Mouse (Mus musculus): ENCODE results near the gene Gmpr2. TPM values are rescaled to one million over a fixed set of nuclear protein-coding genes. Genes with fewer than 3 reads are reported as not detected.

Gmpr2 gene
- 21.2 and 26.0 TPM in 2 replicates for polyA plus RNA-seq (2021; fragmentation: Nextera tagmentation)
- long read RNA-seq, experiment 1, transcript Gmpr2-201 (10 exons, 1,993 nt): major isoform, 108 of 142 reads
- long read RNA-seq, experiment 1, partial matches to known transcripts: 5 of 142 reads
- long read RNA-seq, experiment 1, other reads (novel, unspliced or antisense): 28 of 142 reads
- long read RNA-seq, experiment 2, transcript Gmpr2-201 (10 exons, 1,993 nt): major isoform, 34 of 49 reads
- long read RNA-seq, experiment 2, partial matches to known transcripts: 3 of 49 reads
- long read RNA-seq, experiment 2, other reads (novel, unspliced or antisense): 12 of 49 reads

GRCm38 (mm10) chr14:55671833-55672740 is at the start of gene Gmpr2, which contains the start of gene Nedd8:
Gmpr2 (plus strand) TSS chr14:55671941.
Nedd8 (minus strand) TSS chr14:55672124.

DNA sequence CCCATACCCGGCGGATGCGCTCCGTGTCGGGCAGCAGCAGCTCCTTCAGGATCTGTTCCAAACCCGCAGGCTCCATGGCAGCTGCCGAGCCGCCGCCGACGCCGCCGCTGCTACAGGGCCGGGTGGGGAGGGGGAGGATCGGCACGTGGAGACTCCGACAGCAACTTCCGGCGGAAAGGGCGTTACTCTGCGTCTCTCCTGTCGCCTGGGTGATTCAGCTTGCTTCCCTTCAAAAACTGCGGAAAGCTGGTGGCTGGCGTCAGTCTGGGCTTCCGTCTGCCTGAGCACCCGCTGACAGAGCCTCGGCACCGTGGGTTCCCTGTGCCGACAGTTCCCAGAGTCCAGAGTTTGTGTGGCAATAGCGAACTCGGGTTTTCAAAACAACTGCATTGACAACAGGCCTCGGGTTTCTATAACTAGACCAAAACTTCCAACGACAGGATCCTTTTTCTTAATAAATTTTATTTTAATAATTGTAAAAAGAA is 36.2 kb upstream of the Gmpr2 start, which contains the start of gene Ipo4:
Ipo4 (minus strand) TSS at position 435 of the 485 bp plus-strand sequence.

GRCm38 (mm10) chr14:55637795-55638194 is 33.9 kb upstream of the Gmpr2 start, which contains the start of gene Gm49378:
Gm49378 (minus strand) TSS chr14:55637895.

GRCm38 (mm10) chr14:55643060-55643907 is 28.5 kb upstream of the Gmpr2 start, which contains the start of gene Tm9sf1:
Tm9sf1 (minus strand) TSS chr14:55643806.

DNA sequence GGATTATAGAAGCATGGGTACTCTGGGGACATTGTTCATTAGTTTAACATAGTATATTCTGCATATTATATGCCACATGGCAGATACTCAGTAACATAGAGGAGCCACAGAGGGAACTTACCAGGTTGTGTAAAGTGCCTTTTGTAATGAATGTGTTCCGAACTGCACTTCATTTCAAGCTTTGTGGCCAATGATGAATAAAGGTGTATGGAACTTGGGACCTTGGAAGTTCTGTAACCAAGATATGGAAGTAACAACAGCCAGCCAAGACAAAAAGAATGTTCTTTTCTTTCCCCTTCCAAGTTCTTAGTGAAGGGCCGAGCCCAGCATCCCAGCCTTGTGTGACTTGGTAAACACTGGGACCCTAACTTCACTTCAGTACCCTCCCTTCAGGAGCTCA is 21.9 kb upstream of the Gmpr2 start, which contains the start of gene Tssk4:
Tssk4 (plus strand) TSS at position 301 of the 400 bp plus-strand sequence.

DNA sequence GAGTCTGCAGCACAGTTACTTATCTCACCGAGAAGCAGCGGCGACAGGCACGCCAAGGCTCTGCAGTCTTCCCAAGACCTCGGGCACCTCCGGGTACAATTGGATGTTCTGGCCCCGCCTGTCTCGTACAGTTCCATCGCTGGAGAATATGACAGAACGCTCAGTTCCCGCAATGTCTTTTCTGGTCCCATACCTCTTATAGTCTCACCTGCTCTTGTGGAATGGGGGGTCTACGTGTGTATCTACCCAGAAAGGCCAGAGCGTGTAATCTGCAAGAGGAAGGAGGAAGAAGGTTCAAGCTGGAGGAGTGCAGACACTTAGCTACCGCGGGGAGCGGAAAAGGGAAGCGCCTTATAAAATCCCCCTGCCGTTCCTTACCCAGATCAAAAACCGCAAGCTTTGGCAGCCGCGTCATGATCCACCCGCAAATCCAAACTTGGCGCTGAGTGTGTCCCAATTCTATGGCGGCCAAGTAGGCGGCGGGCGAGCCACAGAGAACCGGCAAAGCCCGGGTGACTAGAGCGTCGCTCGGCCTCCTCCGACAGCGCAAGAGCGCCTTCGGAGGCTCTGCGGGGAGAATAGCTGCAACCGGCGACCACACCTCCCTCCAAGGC is 11.7 kb upstream of the Gmpr2 start, which contains the start of gene Mdp1:
Mdp1 (minus strand) TSS at position 549 of the 614 bp plus-strand sequence.

DNA sequence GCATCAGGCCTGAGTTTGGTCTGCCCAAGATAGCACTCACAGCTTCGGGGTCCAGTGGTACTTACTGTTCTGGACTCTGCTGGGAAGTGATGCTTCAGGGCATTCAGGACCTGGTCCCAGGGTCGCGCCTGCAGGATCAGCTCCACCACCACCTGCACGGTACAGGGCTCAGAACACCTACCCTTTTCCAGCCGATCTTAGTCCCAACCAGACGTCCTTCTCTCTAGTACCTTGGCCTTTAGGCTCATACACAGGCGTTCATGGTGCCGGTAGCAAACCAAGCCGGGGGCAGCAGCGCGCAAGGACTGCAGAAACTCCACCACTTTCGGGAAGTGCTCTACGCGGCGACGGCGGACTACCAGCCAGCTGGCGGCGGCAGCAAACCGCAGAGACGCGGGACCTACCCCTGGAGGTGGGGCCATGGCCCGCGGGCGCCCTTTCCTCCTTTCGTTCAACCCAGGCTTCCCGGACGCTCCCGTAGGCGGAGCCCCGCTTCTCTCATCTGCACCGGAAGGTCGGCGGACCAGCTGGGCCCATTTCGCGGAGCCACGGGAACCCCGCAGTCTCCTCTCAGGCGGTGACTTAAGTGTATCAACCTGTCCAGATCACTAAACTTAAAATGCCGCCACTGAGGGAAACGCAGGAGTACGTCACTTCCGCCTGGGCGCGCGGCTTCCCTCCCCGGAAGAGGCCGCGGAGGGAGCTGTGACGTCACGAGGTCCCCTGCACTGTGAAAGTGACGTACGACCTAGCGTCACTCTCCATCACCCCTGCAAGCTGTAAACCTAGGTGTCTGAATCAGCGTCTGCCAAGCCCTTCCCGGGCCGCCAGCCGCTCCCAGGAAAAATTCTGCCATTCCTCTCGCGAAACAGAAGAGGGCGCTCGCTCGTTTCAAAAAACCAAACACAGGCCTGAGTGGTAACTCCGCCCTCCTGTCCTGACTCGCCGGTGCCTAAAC is 9.7 kb downstream of the Gmpr2 start, which contains the start of gene Tinf2:
Tinf2 (minus strand) TSS at position 661 of the 958 bp plus-strand sequence.

DNA sequence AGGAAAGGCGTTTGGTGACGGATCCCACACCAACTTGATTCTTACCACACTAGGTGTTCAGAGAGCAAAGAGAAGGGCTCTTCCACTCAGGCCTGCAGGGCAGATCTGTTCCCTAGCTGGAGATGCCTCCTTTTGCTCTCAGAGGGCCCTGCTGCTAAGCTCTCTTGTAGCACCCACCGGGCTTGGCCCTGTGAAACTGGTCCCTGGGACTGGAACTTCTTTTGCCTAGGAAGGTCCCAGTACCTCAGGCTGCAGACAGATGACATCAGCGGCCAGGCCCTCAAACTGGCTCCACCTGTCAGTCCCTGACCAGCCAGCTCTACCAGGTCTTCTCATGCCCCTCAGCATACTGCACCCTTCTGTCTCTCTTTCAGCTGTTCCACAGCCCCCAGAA is 42.0 kb downstream of the Gmpr2 start, which contains the start of gene Tgm1:
Tgm1 (minus strand) TSS at position 198 of the 394 bp plus-strand sequence.

GRCm38 (mm10) chr14:55721700-55722437 is 50.1 kb downstream of the Gmpr2 start, which contains the start of gene Rabggta:
Rabggta (minus strand) TSS chr14:55722263.

Other genes starting within 250 kb of the Gmpr2 start
- gene Dhrs4, start 193.2 kb upstream of the Gmpr2 start, polyA plus RNA-seq (2021; fragmentation: Nextera tagmentation): 15.8 and 18.1 TPM in 2 replicates
- 1.8 and 2.5 TPM in 2 replicates for gene Carmil3, start 181.3 kb upstream of the Gmpr2 start, polyA plus RNA-seq (2021; fragmentation: Nextera tagmentation)
- 154 and 195 TPM in 2 replicates for gene Cpne6, start 161.5 kb upstream of the Gmpr2 start, polyA plus RNA-seq (2021; fragmentation: Nextera tagmentation)
- 0.05 TPM in 1 of 2 replicates, not detected in the other for gene Nrl, start 147.0 kb upstream of the Gmpr2 start, polyA plus RNA-seq (2021; fragmentation: Nextera tagmentation)
- gene Pck2, start 131.7 kb upstream of the Gmpr2 start, polyA plus RNA-seq (2021; fragmentation: Nextera tagmentation): 19.1 and 25.6 TPM in 2 replicates
- gene Dcaf11, start 111.9 kb upstream of the Gmpr2 start, polyA plus RNA-seq (2021; fragmentation: Nextera tagmentation): 53.7 and 76.2 TPM in 2 replicates
- gene A730061H03Rik, start 111.5 kb upstream of the Gmpr2 start, polyA plus RNA-seq (2021; fragmentation: Nextera tagmentation): 0.48 TPM in 1 of 2 replicates, not detected in the other
- not detected in 2 replicates for gene Fitm1, start 96.3 kb upstream of the Gmpr2 start, polyA plus RNA-seq (2021; fragmentation: Nextera tagmentation)
- 49.1 and 53.6 TPM in 2 replicates for gene Psme1, start 93.8 kb upstream of the Gmpr2 start, polyA plus RNA-seq (2021; fragmentation: Nextera tagmentation)
- gene Emc9, start 86.6 kb upstream of the Gmpr2 start, polyA plus RNA-seq (2021; fragmentation: Nextera tagmentation): 112 and 145 TPM in 2 replicates
- gene Psme2, start 80.8 kb upstream of the Gmpr2 start, polyA plus RNA-seq (2021; fragmentation: Nextera tagmentation): 98.6 and 102 TPM in 2 replicates
- 7.8 and 9.4 TPM in 2 replicates for gene Rnf31, start 80.2 kb upstream of the Gmpr2 start, polyA plus RNA-seq (2021; fragmentation: Nextera tagmentation)
- gene Irf9, start 68.4 kb upstream of the Gmpr2 start, polyA plus RNA-seq (2021; fragmentation: Nextera tagmentation): 4.2 and 4.3 TPM in 2 replicates
- gene Rec8, start 53.9 kb upstream of the Gmpr2 start, polyA plus RNA-seq (2021; fragmentation: Nextera tagmentation): 0.65 and 1.0 TPM in 2 replicates
- gene Ipo4, start 36.0 kb upstream of the Gmpr2 start, polyA plus RNA-seq (2021; fragmentation: Nextera tagmentation): 40.6 and 51.1 TPM in 2 replicates
- 0.55 TPM in 1 of 2 replicates, not detected in the other for gene Gm49378, start 34.0 kb upstream of the Gmpr2 start, polyA plus RNA-seq (2021; fragmentation: Nextera tagmentation)
- gene Tm9sf1, start 28.1 kb upstream of the Gmpr2 start, polyA plus RNA-seq (2021; fragmentation: Nextera tagmentation): 24.9 and 28.7 TPM in 2 replicates
- gene Tssk4, start 21.8 kb upstream of the Gmpr2 start, polyA plus RNA-seq (2021; fragmentation: Nextera tagmentation): 0.11 and 0.22 TPM in 2 replicates
- gene Mdp1, start 11.4 kb upstream of the Gmpr2 start, polyA plus RNA-seq (2021; fragmentation: Nextera tagmentation): 55.6 and 68.7 TPM in 2 replicates
- 603 and 676 TPM in 2 replicates for gene Nedd8, start 183 bp downstream of the Gmpr2 start, polyA plus RNA-seq (2021; fragmentation: Nextera tagmentation)
- 12.0 and 12.5 TPM in 2 replicates for gene Tinf2, start 9.9 kb downstream of the Gmpr2 start, polyA plus RNA-seq (2021; fragmentation: Nextera tagmentation)
- not detected in 2 replicates for gene Tgm1, start 42.0 kb downstream of the Gmpr2 start, polyA plus RNA-seq (2021; fragmentation: Nextera tagmentation)
- 37.3 and 41.7 TPM in 2 replicates for gene Rabggta, start 50.3 kb downstream of the Gmpr2 start, polyA plus RNA-seq (2021; fragmentation: Nextera tagmentation)
- 121 and 123 TPM in 2 replicates for gene Dhrs1, start 73.7 kb downstream of the Gmpr2 start, polyA plus RNA-seq (2021; fragmentation: Nextera tagmentation)
- 7.6 and 7.7 TPM in 2 replicates for gene Nop9, start 73.8 kb downstream of the Gmpr2 start, polyA plus RNA-seq (2021; fragmentation: Nextera tagmentation)
- 4.6 and 5.6 TPM in 2 replicates for gene Cideb, start 86.5 kb downstream of the Gmpr2 start, polyA plus RNA-seq (2021; fragmentation: Nextera tagmentation)
- 0.40 and 0.45 TPM in 2 replicates for gene Ltb4r2, start 89.5 kb downstream of the Gmpr2 start, polyA plus RNA-seq (2021; fragmentation: Nextera tagmentation)
- gene Ltb4r1, start 94.0 kb downstream of the Gmpr2 start, polyA plus RNA-seq (2021; fragmentation: Nextera tagmentation): not detected in 2 replicates
- gene Adcy4, start 112.2 kb downstream of the Gmpr2 start, polyA plus RNA-seq (2021; fragmentation: Nextera tagmentation): 1.2 and 2.1 TPM in 2 replicates
- gene Ripk3, start 116.9 kb downstream of the Gmpr2 start, polyA plus RNA-seq (2021; fragmentation: Nextera tagmentation): 0.34 TPM in 1 of 2 replicates, not detected in the other
- gene Nfatc4, start 151.2 kb downstream of the Gmpr2 start, polyA plus RNA-seq (2021; fragmentation: Nextera tagmentation): 0.15 and 0.23 TPM in 2 replicates
- 0.48 and 0.84 TPM in 2 replicates for gene Nynrin, start 182.1 kb downstream of the Gmpr2 start, polyA plus RNA-seq (2021; fragmentation: Nextera tagmentation)
- gene Cbln3, start 212.5 kb downstream of the Gmpr2 start, polyA plus RNA-seq (2021; fragmentation: Nextera tagmentation): 0.06 and 0.11 TPM in 2 replicates
- 2.4 and 2.6 TPM in 2 replicates for gene Khnyn, start 213.0 kb downstream of the Gmpr2 start, polyA plus RNA-seq (2021; fragmentation: Nextera tagmentation)
- gene Sdr39u1, start 228.4 kb downstream of the Gmpr2 start, polyA plus RNA-seq (2021; fragmentation: Nextera tagmentation): 189 and 204 TPM in 2 replicates

All from left cerebral cortex, adult 6 months (tissue).